Mouse (Mus musculus) heart, postnatal 0 days (tissue): ENCODE measurements at regions not wholly inside any gene's neighbourhood (a gene's known extent, or its start where the extent isn't known, plus 50 kb on each side); places are given as distances from the start of the nearest gene placed in this dataset.

Source experiments
- CTCF ChIP-seq: IDR thresholded peaks from 2 replicates; pipeline ENCODE4 v1.5.1; 2016; ENCODE audit warnings: antibody characterized with exemption, control low read depth, low read depth
- EP300 ChIP-seq: IDR thresholded peaks from 2 replicates; pipeline ENCODE4 v1.6.1; 2016; ENCODE audit warnings: antibody characterized with exemption, low read depth

DNA sequence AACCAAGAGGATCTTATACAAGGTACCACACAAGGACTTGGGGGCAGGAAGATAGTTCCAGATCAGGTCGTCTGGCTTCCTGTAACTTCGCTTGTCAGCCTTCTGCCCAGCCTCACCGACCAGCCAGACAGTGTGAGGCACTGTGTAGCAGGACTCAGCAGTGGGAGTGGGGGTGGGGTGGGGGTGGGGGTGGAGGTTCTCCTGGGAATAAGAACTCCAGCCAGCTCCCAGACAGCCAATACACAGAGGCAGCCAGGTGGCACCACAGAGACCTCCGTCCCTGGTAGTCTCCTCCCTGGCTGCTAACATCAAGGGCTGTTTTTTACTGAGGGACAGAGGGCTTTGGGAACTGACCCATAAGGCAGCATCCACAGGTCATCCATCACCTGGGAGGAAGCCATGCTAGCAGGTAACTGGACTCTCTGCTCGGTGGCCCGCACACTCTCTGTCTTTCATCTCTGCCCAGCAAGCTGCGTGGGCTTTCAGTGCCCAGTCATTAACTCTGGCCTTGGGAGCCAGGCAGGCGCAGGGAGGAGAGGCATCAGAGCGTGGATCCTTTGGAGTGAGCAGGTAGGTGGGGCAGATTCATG is 60.3 kb upstream of the Wnt4 start:
- TF ChIP-seq CTCF (no peak), EP300 (no peak)
